In genomic region chr12:100952193-100952931, GRCm38 (mm10) we compare ENCODE assay signal across 8 mouse cellular contexts. TPM values are rescaled to one million over a fixed set of nuclear protein-coding genes. Genes with fewer than 3 reads are reported as not detected.
A peak's percentile ranks its signal among the peaks of the same experiment; 100 is the strongest.
DNase-seq lines count a peak whose midpoint lies in the region; ATAC-seq and TF ChIP-seq lines count a peak whose summit lies in the region.

No protein-coding gene starts in this region.

- no peak overlapping the region for H3K4me3 ChIP-seq in ES-E14 (ENCODE audit: insufficient read depth in 1 of 2, low read depth in 1 of 2, low read length in 2 of 2, poor library complexity in 1 of 2, severe bottlenecking in 1 of 2)
- no peak overlapping the region for H3K4me3 ChIP-seq in forebrain, embryonic 15.5 days

- no peak overlapping the region for H3K4me2 ChIP-seq in forebrain, embryonic 15.5 days (replicated peaks)

- no peak overlapping the region for H3K27ac ChIP-seq in ES-E14 (ENCODE audit: insufficient read depth, low read depth, low read length, poor library complexity, severe bottlenecking)
- peak overlapping the region; percentile 42 for H3K27ac ChIP-seq in forebrain, embryonic 15.5 days (replicated peaks)

- peak; percentile 90 for ATAC-seq in forebrain, embryonic 15.5 days (replicated peaks)
- ATAC-seq in neutrophil, adult 5-6 weeks (ENCODE audit: extremely low read depth, insufficient number of reproducible peaks, low FRiP score, poor library complexity, severe bottlenecking), result peak; percentile 65

- DNase-seq in ES-E14 (ENCODE audit: low read depth, low spot score), result peak; percentile 78
- peak; percentile 75 for DNase-seq in c-Kit-positive CD71-negative TER-119-negative erythroid progenitor cells, embryonic 14.5 days (ENCODE audit: low read depth)
- DNase-seq in heart, postnatal 25 days (ENCODE audit: low spot score), result peak; percentile 52
- DNase-seq in layer of hippocampus, adult 11-12 months (ENCODE audit: low spot score), result peak; percentile 85
- peak; percentile 69 to 77 for DNase-seq in lung, adult 18-20 months
- peak; percentile 85 for DNase-seq in thymus, postnatal 14 days

- intact Hi-C loops in heart, postnatal 25 days (cut with DNase I), result loop anchor here (1.0 kb wide), 2 partner anchors 15 to 77 kb away; partner anchors contain the start of gene Ccdc88c

- in situ Hi-C loops in ES-E14 (cut with MboI; ENCODE audit: low sequenced_read_pairs in 2 of 2, unreplicated experiment in 2 of 2), result loop anchor here in 1 of 2 experiments (5.0 kb wide), 1 partner anchor 75 kb away; the partner anchor contains the start of gene Ccdc88c

- no peaks in the 10 kb centered on the region for H3K9me3 ChIP-seq in ES-E14 (ENCODE audit: control insufficient read depth, insufficient read depth, low read depth, low read length)
- H3K9me3 ChIP-seq in forebrain, embryonic 15.5 days, result no peaks in the 10 kb centered on the region

- H3K9ac ChIP-seq in ES-E14 (ENCODE audit: insufficient read depth, low read depth, low read length, poor library complexity, severe bottlenecking), result no peak overlapping the region
- H3K9ac ChIP-seq in forebrain, embryonic 15.5 days (replicated peaks), result no peak overlapping the region

- H3K27me3 ChIP-seq in forebrain, embryonic 15.5 days, result no peaks in the 10 kb centered on the region

- whole genome bisulfite sequencing in forebrain, embryonic 15.5 days, result 39% methylated on average over 9 of the region's 9 CpGs

- H3K36me3 ChIP-seq in ES-E14 (ENCODE audit: control insufficient read depth, insufficient read depth, low read length, poor library complexity, severe bottlenecking), result peaks cover 29% of the 10 kb centered on the region; the same call in 1 of the 2 replicates
- peaks cover 8% of the 10 kb centered on the region for H3K36me3 ChIP-seq in forebrain, embryonic 15.5 days

- H3K4me1 ChIP-seq in ES-E14 (ENCODE audit: control insufficient read depth in 2 of 2, insufficient read depth in 2 of 2, low read length in 2 of 2, poor library complexity in 1 of 2), result peaks cover 0 to 4% of the 10 kb centered on the region in 2 experiments; a peak in 1 of 4 replicates
- H3K4me1 ChIP-seq in forebrain, embryonic 15.5 days, result peaks cover 12% of the 10 kb centered on the region

TF ChIP-seq in ES-E14, 5 proteins besides CTCF, POLR2A, EP300 and RAD21:
- TF ChIP-seq ZC3H11A (IDR thresholded peaks at IDR 0.05; ENCODE audit: borderline replicate concordance, low read depth, low read length) (no peak), MAFK (IDR thresholded peaks at IDR 0.05; ENCODE audit: insufficient read depth, low read depth, low read length) (no peak; the same call in 1 of the 2 replicates), ZNF384 (IDR thresholded peaks at IDR 0.05; ENCODE audit: low read depth, low read length) (no peak), HCFC1 (IDR thresholded peaks at IDR 0.05; ENCODE audit: borderline replicate concordance, insufficient read depth, low read length) (no peak), CHD2 (IDR thresholded peaks at IDR 0.05; ENCODE audit: low read depth, low read length) (no peak)
TF ChIP-seq in ES-E14: peak in this region for 0.

RNA-seq across cellular contexts. Expression of gene Gpr68, which starts 44.4 kb away (rescaled TPM):
- 0.49 and 0.58 TPM in 2 replicates for total RNA-seq in ES-E14 (2012; rRNA removed)
- polyA plus RNA-seq in forebrain, embryonic 15.5 days (2015; fragmentation: Nextera tagmentation; extraction: Ambion mirVana), result 1.1 and 1.2 TPM in 2 replicates
- total RNA-seq in heart, postnatal 25 days (2021), result under 1 TPM; 0.23 to 0.92 TPM
- 5.1 and 6.4 TPM in 2 replicates for total RNA-seq in neutrophil, adult 5-6 weeks (2017)
